8 mouse cellular contexts compared by ENCODE assay signal in the genomic region with DNA sequence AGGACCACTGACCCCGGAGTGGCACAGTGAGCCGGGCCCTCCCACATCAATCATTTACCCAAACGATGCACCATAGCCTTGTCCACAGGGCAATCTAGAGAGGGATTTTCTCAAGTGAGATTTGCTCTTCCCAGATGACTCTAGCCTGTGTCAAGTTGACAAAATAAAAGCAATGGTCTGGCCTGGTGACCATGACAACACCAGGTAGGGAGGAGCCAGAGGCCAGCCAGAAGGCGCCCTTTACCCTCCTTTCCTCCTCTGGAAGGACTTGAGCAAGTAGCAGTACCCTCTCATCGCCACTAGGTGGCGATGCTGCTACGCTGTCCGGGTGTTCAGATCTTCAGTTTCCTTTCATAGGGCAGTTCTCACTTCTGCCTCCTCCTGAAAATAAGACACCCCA. TPM values are rescaled to one million over a fixed set of nuclear protein-coding genes. Genes with fewer than 3 reads are reported as not detected.
A peak's percentile ranks its signal among the peaks of the same experiment; 100 is the strongest.
DNase-seq lines count a peak whose midpoint lies in the region; ATAC-seq and TF ChIP-seq lines count a peak whose summit lies in the region.

No protein-coding gene starts in this region.

- H3K4me1 ChIP-seq in intestine, embryonic 15.5 days (replicated peaks), result 0 out of 2 replicates have a peak, but pooled peaks cover 3% of the 10 kb centered on the region
- H3K4me1 ChIP-seq in liver, embryonic 13.5 days (replicated peaks), result no peaks in the 10 kb centered on the region
- no peaks in the 10 kb centered on the region for H3K4me1 ChIP-seq in neural tube, embryonic 11.5 days (ENCODE audit: control insufficient read depth, insufficient read depth, low read length)
- no peaks in the 10 kb centered on the region for H3K4me1 ChIP-seq in stomach, postnatal 0 days (replicated peaks; ENCODE audit: control insufficient read depth, insufficient read depth)

- no peak overlapping the region for H3K4me2 ChIP-seq in intestine, embryonic 15.5 days (replicated peaks)
- H3K4me2 ChIP-seq in liver, embryonic 13.5 days, result no peak overlapping the region
- H3K4me2 ChIP-seq in neural tube, embryonic 11.5 days (ENCODE audit: low read depth), result no peak overlapping the region
- no peak overlapping the region for H3K4me2 ChIP-seq in stomach, postnatal 0 days (replicated peaks; ENCODE audit: low read depth)

- WGBS in intestine, embryonic 15.5 days, result 17% methylated on average over 8 of the region's 8 CpGs
- WGBS in liver, embryonic 13.5 days (ENCODE audit: insufficient replicate concordance), result 29% methylated on average over 8 of the region's 8 CpGs
- 31% methylated on average over 8 of the region's 8 CpGs for WGBS in neural tube, embryonic 11.5 days
- 20% methylated on average over 8 of the region's 8 CpGs for WGBS in stomach, postnatal 0 days

- no peaks in the 10 kb centered on the region for H3K36me3 ChIP-seq in intestine, embryonic 15.5 days
- no peaks in the 10 kb centered on the region for H3K36me3 ChIP-seq in liver, embryonic 13.5 days
- no peaks in the 10 kb centered on the region for H3K36me3 ChIP-seq in neural tube, embryonic 11.5 days (ENCODE audit: control insufficient read depth, insufficient read depth, low read length)
- no peaks in the 10 kb centered on the region for H3K36me3 ChIP-seq in stomach, postnatal 0 days (ENCODE audit: control insufficient read depth, insufficient read depth, low read length)

- H3K4me3 ChIP-seq in intestine, embryonic 15.5 days (replicated peaks), result no peak overlapping the region
- no peak overlapping the region for H3K4me3 ChIP-seq in liver, embryonic 13.5 days (replicated peaks)
- H3K4me3 ChIP-seq in neural tube, embryonic 11.5 days (ENCODE audit: low read depth, low read length), result no peak overlapping the region
- H3K4me3 ChIP-seq in stomach, postnatal 0 days (ENCODE audit: low read depth, low read length), result no peak overlapping the region

- ATAC-seq in intestine, embryonic 15.5 days, result peak; percentile 82
- ATAC-seq in liver, embryonic 13.5 days (ENCODE audit: low read depth), result peak; percentile 41
- ATAC-seq in neural tube, embryonic 11.5 days (ENCODE audit: insufficient read depth, low FRiP score, low TSS enrichment), result 0 out of 2 replicates have a peak, but pooled peaks have one; percentile 48
- peak; percentile 70; the same call in 1 of the 2 replicates for ATAC-seq in stomach, postnatal 0 days (ENCODE audit: low FRiP score, low TSS enrichment)

- peak; percentile 97 for TF ChIP-seq CTCF in stomach, postnatal 0 days (IDR thresholded peaks at IDR 0.05; ENCODE audit: low read depth)

- peak; percentile 74 for DNase-seq in 3T3-L1 (ENCODE audit: low read depth, low spot score)
- DNase-seq in R1 (ENCODE audit: low read depth, low spot score), result peak; percentile 90
- DNase-seq in cerebellum, postnatal 10 days, result peak; percentile 78
- DNase-seq in gastrocnemius, adult 18-20 months (ENCODE audit: low spot score), result peak; percentile 51
- peak; percentile 39 for DNase-seq in liver, embryonic 13.5 days
- peak; percentile 74 for DNase-seq in neural tube, embryonic 11.5 days (ENCODE audit: low spot score)
- DNase-seq in stomach, postnatal 0 days (ENCODE audit: low spot score), result peak; percentile 72

- TF ChIP-seq EP300 in stomach, postnatal 0 days (optimal IDR thresholded peaks at IDR 0.05), result no peak

- no peak overlapping the region for H3K9ac ChIP-seq in intestine, embryonic 15.5 days
- H3K9ac ChIP-seq in liver, embryonic 13.5 days, result no peak overlapping the region
- H3K9ac ChIP-seq in neural tube, embryonic 11.5 days (ENCODE audit: low read length), result no peak overlapping the region
- no peak overlapping the region for H3K9ac ChIP-seq in stomach, postnatal 0 days (ENCODE audit: low read length)

- H3K9me3 ChIP-seq in intestine, embryonic 15.5 days, result no peaks in the 10 kb centered on the region
- no peaks in the 10 kb centered on the region for H3K9me3 ChIP-seq in liver, embryonic 13.5 days (replicated peaks)
- H3K9me3 ChIP-seq in neural tube, embryonic 11.5 days (ENCODE audit: control insufficient read depth, low read length), result no peaks in the 10 kb centered on the region
- H3K9me3 ChIP-seq in stomach, postnatal 0 days (ENCODE audit: control insufficient read depth, low read length), result no peaks in the 10 kb centered on the region

- no peak overlapping the region for H3K27ac ChIP-seq in intestine, embryonic 15.5 days
- no peak overlapping the region for H3K27ac ChIP-seq in liver, embryonic 13.5 days
- H3K27ac ChIP-seq in neural tube, embryonic 11.5 days (ENCODE audit: low read depth, low read length), result no peak overlapping the region
- no peak overlapping the region for H3K27ac ChIP-seq in stomach, postnatal 0 days (replicated peaks)

- H3K27me3 ChIP-seq in intestine, embryonic 15.5 days (replicated peaks), result no peaks in the 10 kb centered on the region
- no peaks in the 10 kb centered on the region for H3K27me3 ChIP-seq in liver, embryonic 13.5 days
- H3K27me3 ChIP-seq in neural tube, embryonic 11.5 days (ENCODE audit: control insufficient read depth, insufficient read depth, low read length), result no peaks in the 10 kb centered on the region
- no peaks in the 10 kb centered on the region for H3K27me3 ChIP-seq in stomach, postnatal 0 days (ENCODE audit: control insufficient read depth, insufficient read depth, low read length)

RNA-seq across cellular contexts. Expression of a gene that starts 58.3 kb away (rescaled TPM):
- 10 to 100 TPM; 39.4 to 42.9 TPM for total RNA-seq in gastrocnemius, adult 18-20 months (2021)
- polyA plus RNA-seq in intestine, embryonic 15.5 days (2015; fragmentation: Nextera tagmentation; extraction: Ambion mirVana), result 142 and 167 TPM in 2 replicates
- 101 and 115 TPM in 2 replicates for polyA plus RNA-seq in liver, embryonic 13.5 days (2015; fragmentation: Nextera tagmentation; extraction: Ambion mirVana)
- 248 and 271 TPM in 2 replicates for polyA plus RNA-seq in neural tube, embryonic 11.5 days (2014; fragmentation: Nextera tagmentation; extraction: Ambion mirVana)
- 93.3 and 112 TPM in 2 replicates for polyA plus RNA-seq in stomach, postnatal 0 days (2015; fragmentation: Nextera tagmentation; extraction: Ambion mirVana)

Comparison
In these comparisons a context has a peak if more than half of its experiments do, and no peak if none do; other contexts are left out.
1. DNase-seq: peak in every context shown above with its lines; median percentile 90 in R1; 78 in cerebellum, postnatal 10 days; 74 in 3T3-L1; 74 in neural tube, embryonic 11.5 days; 72 in stomach, postnatal 0 days; 51 in gastrocnemius, adult 18-20 months; 39 in liver, embryonic 13.5 days.